Mouse (Mus musculus): ENCODE measurements around the gene Kndc1. TPM values are rescaled to one million over a fixed set of nuclear protein-coding genes. Genes with fewer than 3 reads are reported as not detected.

The Kndc1 gene
- polyA plus RNA-seq, 1 experiment from 2014 or later: 0.06 TPM

- H3K4me2 ChIP-seq: no peak overlapping the region
- no peak for ATAC-seq (ENCODE audit: insufficient number of reproducible peaks, low FRiP score)
- H3K27ac ChIP-seq (ENCODE audit: poor library complexity, severe bottlenecking): no peak overlapping the region
- WGBS: 73% methylated on average over 8 of the region's 8 CpGs
- H3K9ac ChIP-seq: no peak overlapping the region
- H3K36me3 ChIP-seq: peaks cover 15% of the 10 kb centered on the region
- H3K4me1 ChIP-seq (replicated peaks): no peaks in the 10 kb centered on the region
- no peaks in the 10 kb centered on the region for H3K9me3 ChIP-seq (replicated peaks)
- H3K4me3 ChIP-seq: no peak overlapping the region
- peaks cover 66% of the 10 kb centered on the region for H3K27me3 ChIP-seq (replicated peaks)
Observed at GRCm38 (mm10) chr7:139990864-139991394, 96.4 kb downstream of the Kndc1 start.

MicroRNAs encoded within 50 kb of the gene (microRNA counts, 519-probe panel; counts per million panel counts)
- microRNA mmu-miR-202-3p (not detected), microRNA mmu-miR-202-5p (not detected)

Small RNAs within 50 kb of the gene (microRNA-seq; reads per million reads assigned to microRNA genes)
- gene Mir202 (not detected), gene Mir7062 (0.94 reads per million), gene mmu-mir-7686 (not detected)

Other genes starting within 250 kb of the Kndc1 start
- 0.05 TPM in 1 of 2 replicates, not detected in the other for gene Cfap46, start 210.9 kb upstream of the Kndc1 start, polyA plus RNA-seq (2016; fragmentation: Nextera tagmentation; extraction: Ambion mirVana)
- gene Adgra1, start 60.5 kb upstream of the Kndc1 start, polyA plus RNA-seq (2016; fragmentation: Nextera tagmentation; extraction: Ambion mirVana): 0.05 and 0.18 TPM in 2 replicates
- not detected in 2 replicates for gene Utf1, start 49.1 kb downstream of the Kndc1 start, polyA plus RNA-seq (2016; fragmentation: Nextera tagmentation; extraction: Ambion mirVana)
- 0.27 and 0.33 TPM in 2 replicates for gene 6430531B16Rik, start 84.1 kb downstream of the Kndc1 start, polyA plus RNA-seq (2016; fragmentation: Nextera tagmentation; extraction: Ambion mirVana)
- 0.61 and 1.0 TPM in 2 replicates for gene Adam8, start 97.9 kb downstream of the Kndc1 start, polyA plus RNA-seq (2016; fragmentation: Nextera tagmentation; extraction: Ambion mirVana)
- gene Zfp511, start 141.7 kb downstream of the Kndc1 start, polyA plus RNA-seq (2016; fragmentation: Nextera tagmentation; extraction: Ambion mirVana): 30.9 and 37.1 TPM in 2 replicates
- 41.4 and 41.7 TPM in 2 replicates for gene Tubgcp2, start 142.0 kb downstream of the Kndc1 start, polyA plus RNA-seq (2016; fragmentation: Nextera tagmentation; extraction: Ambion mirVana)
- not detected in 2 replicates for gene Msx3, start 154.4 kb downstream of the Kndc1 start, polyA plus RNA-seq (2016; fragmentation: Nextera tagmentation; extraction: Ambion mirVana)
- 0.36 and 0.59 TPM in 2 replicates for gene Caly, start 187.9 kb downstream of the Kndc1 start, polyA plus RNA-seq (2016; fragmentation: Nextera tagmentation; extraction: Ambion mirVana)
- gene Prap1, start 198.7 kb downstream of the Kndc1 start, polyA plus RNA-seq (2016; fragmentation: Nextera tagmentation; extraction: Ambion mirVana): 0.44 TPM in 1 of 2 replicates, not detected in the other
- gene Fuom, start 207.7 kb downstream of the Kndc1 start, polyA plus RNA-seq (2016; fragmentation: Nextera tagmentation; extraction: Ambion mirVana): 75.4 and 83.0 TPM in 2 replicates
- gene Paox, start 221.1 kb downstream of the Kndc1 start, polyA plus RNA-seq (2016; fragmentation: Nextera tagmentation; extraction: Ambion mirVana): 14.5 and 16.3 TPM in 2 replicates
- gene Echs1, start 221.8 kb downstream of the Kndc1 start, polyA plus RNA-seq (2016; fragmentation: Nextera tagmentation; extraction: Ambion mirVana): 174 and 176 TPM in 2 replicates
- gene Mtg1, start 242.9 kb downstream of the Kndc1 start, polyA plus RNA-seq (2016; fragmentation: Nextera tagmentation; extraction: Ambion mirVana): 28.3 and 28.9 TPM in 2 replicates